Mouse (Mus musculus) cerebellum, adult 2 months (tissue): ENCODE measurements around the gene Mrap.

Source experiments
- CTCF ChIP-seq: fragments of 200-500 bp; IDR thresholded peaks from 2 replicates; pipeline ENCODE4 v1.5.1; 2011; ENCODE audit warnings: low read depth, mild to moderate bottlenecking, control low read depth, low read length, moderate library complexity, borderline replicate concordance; ENCODE audit not compliant: insufficient read depth
- POLR2A ChIP-seq: fragments of 200-500 bp; IDR thresholded peaks from 2 replicates; pipeline ENCODE4 v1.6.1; 2011; ENCODE audit warnings: low read length, control low read depth, borderline replicate concordance; ENCODE audit not compliant: insufficient read depth

- TF ChIP-seq POLR2A (no peak), CTCF (no peak)
Observed at GRCm38 (mm10) chr16:90785257-90785656, 47.2 kb downstream of the Mrap start.
